Mouse (Mus musculus): ENCODE results near the gene Slc7a7. TPM values are rescaled to one million over a fixed set of nuclear protein-coding genes. Genes with fewer than 3 reads are reported as not detected.

The Slc7a7 gene
- total RNA-seq, 2 experiments from 2014 or later = 6.2 to 7.3 TPM

- DNase-seq (ENCODE audit: low spot score in 2 of 2) = no peak
Measured at GRCm38 (mm10) chr14:54331178-54331577, 86.4 kb downstream of the Slc7a7 start.

GRCm38 (mm10) chr14:54329201-54329600 lies 88.4 kb downstream of the Slc7a7 start:
- no peak for DNase-seq (ENCODE audit: low spot score in 2 of 2)

DNA sequence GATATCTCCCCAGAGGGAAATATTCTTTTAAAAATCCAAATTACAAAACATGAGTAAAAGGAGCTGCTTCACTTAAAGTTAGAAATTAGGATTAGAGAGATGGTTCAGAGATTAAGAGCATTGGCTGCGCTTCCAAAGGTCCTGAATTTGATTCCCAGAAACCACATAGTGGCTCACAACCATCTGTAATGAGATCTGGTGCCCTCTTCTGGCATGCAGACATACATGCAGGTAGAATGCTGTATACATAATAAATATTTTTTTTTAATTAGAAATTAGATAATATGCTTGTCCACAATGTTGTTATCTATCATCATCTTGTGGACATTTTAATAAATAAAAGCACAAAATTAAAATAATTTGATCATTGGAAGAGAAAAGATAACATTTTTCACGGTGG lies 89.0 kb downstream of the Slc7a7 start:
- DNase-seq (ENCODE audit: low spot score in 2 of 2) = no peak

DNA sequence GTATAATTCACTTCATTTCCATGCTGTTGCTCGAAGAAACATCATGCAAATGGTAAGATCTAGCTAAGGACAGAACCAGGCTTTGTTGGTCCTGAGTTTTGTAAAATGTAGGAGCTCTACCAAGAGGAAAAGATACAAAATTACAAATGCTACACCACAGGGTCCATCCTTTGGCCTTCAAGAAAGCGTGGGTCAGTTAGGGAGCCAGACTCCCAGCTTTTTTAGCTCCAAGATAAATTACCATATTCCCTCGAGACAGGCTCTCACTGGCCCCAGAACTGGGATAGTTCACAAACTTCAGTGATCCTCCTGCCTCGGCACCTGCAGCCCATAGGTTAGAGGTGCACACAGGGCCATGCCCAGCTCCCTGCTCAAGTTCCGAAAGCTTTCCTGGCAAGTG lies 93.1 kb downstream of the Slc7a7 start:
- no peak for DNase-seq (ENCODE audit: low spot score in 2 of 2)

- no peak for DNase-seq (ENCODE audit: low spot score in 2 of 2)
Measured at GRCm38 (mm10) chr14:54321556-54322376, 95.8 kb downstream of the Slc7a7 start.

Other genes with a start within 250 kb of the Slc7a7 start
- 10 to 100 TPM; 89.9 to 92.3 TPM for gene Dad1, start 163.7 kb downstream of the Slc7a7 start, total RNA-seq (2021)
- 10 to 100 TPM; 30.1 to 31.5 TPM for gene Abhd4, start 163.6 kb downstream of the Slc7a7 start, total RNA-seq (2021)
- not detected for gene Olfr49, start 132.8 kb downstream of the Slc7a7 start, total RNA-seq (2021)
- 10 to 100 TPM; 67.8 to 85.9 TPM for gene Oxa1l, start 56.9 kb downstream of the Slc7a7 start, total RNA-seq (2021)
- gene Mrpl52, start 9.1 kb upstream of the Slc7a7 start, total RNA-seq (2021) = 100 to 1,000 TPM; 151 to 166 TPM
- 100 to 1,000 TPM; 222 to 237 TPM for gene Mmp14, start 13.8 kb upstream of the Slc7a7 start, total RNA-seq (2021)
- 10 to 100 TPM; 39.0 to 42.9 TPM for gene Lrp10, start 46.4 kb upstream of the Slc7a7 start, total RNA-seq (2021)
- gene Rem2, start 58.3 kb upstream of the Slc7a7 start, total RNA-seq (2021) = not detected
- gene Prmt5, start 99.7 kb upstream of the Slc7a7 start, total RNA-seq (2021) = 10 to 100 TPM; 40.0 to 40.4 TPM
- 10 to 100 TPM; 18.1 to 21.2 TPM for gene Haus4, start 136.8 kb upstream of the Slc7a7 start, total RNA-seq (2021)
- 10 to 100 TPM; 14.6 to 15.8 TPM for gene Ajuba, start 159.8 kb upstream of the Slc7a7 start, total RNA-seq (2021)
- 1 to 10 TPM; 4.3 to 6.8 TPM for gene 4931414P19Rik, start 188.2 kb upstream of the Slc7a7 start, total RNA-seq (2021)
- 100 to 1,000 TPM; 173 to 176 TPM for gene Psmb5, start 200.2 kb upstream of the Slc7a7 start, total RNA-seq (2021)
- not detected for gene Psmb11, start 203.7 kb upstream of the Slc7a7 start, total RNA-seq (2021)
- gene Gm17606, start 223.2 kb upstream of the Slc7a7 start, total RNA-seq (2021) = not detected
- gene Cdh24, start 223.6 kb upstream of the Slc7a7 start, total RNA-seq (2021) = 1 to 10 TPM; 3.2 to 3.5 TPM